Mouse (Mus musculus) intestine, embryonic 15.5 days (tissue): ENCODE data around the gene Grcc10. TPM values are rescaled to one million over a fixed set of nuclear protein-coding genes. Genes with fewer than 3 reads are reported as not detected.

Experiments
- ATAC-seq: fragments of 200-750 bp; cut with Nextera tagmentation; 2 replicates; pipeline ENCODE4 v1.8.0; 2017; ENCODE audit warnings: moderate TSS enrichment, moderate library complexity
- H3K27ac ChIP-seq: fragments of 300-500 bp; sonication (generic); 2 replicates; pipeline ENCODE4 v1.5.1; 2015; ENCODE audit warnings: mild to moderate bottlenecking, inconsistent platforms
- H3K27me3 ChIP-seq: fragments of 300-500 bp; sonication (generic); replicated peaks from 2 replicates; pipeline ENCODE4 v1.6.1; 2015; ENCODE audit warnings: inconsistent platforms
- H3K36me3 ChIP-seq: fragments of 300-500 bp; sonication (generic); 2 replicates; pipeline ENCODE4 v1.6.1; 2015; ENCODE audit warnings: inconsistent platforms
- H3K4me1 ChIP-seq: fragments of 300-500 bp; sonication (generic); replicated peaks from 2 replicates; pipeline ENCODE4 v1.6.1; 2015; ENCODE audit warnings: inconsistent platforms
- H3K4me2 ChIP-seq: fragments of 300-500 bp; sonication (generic); replicated peaks from 2 replicates; pipeline ENCODE4 v1.6.1; 2015; ENCODE audit warnings: mild to moderate bottlenecking, inconsistent platforms
- H3K4me3 ChIP-seq: fragments of 300-500 bp; sonication (generic); replicated peaks from 2 replicates; pipeline ENCODE4 v1.5.1; 2015; ENCODE audit warnings: inconsistent platforms
- H3K9ac ChIP-seq: fragments of 300-500 bp; sonication (generic); 2 replicates; pipeline ENCODE4 v1.6.1; 2015; ENCODE audit warnings: inconsistent platforms
- H3K9me3 ChIP-seq: fragments of 300-500 bp; sonication (generic); 2 replicates; pipeline ENCODE4 v1.6.1; 2016; ENCODE audit warnings: inconsistent platforms
- WGBS: fragments of 180-500 bp; shearing (Covaris S2); methylation state at CpG from one replicate; pipeline ENCODE4 v1.1.7; 2015; 5-methylcytosine and 5-hydroxymethylcytosine counted together
- polyA plus RNA-seq: library from polyadenylated mRNA; unstranded; fragments of >200 nt; fragmentation: Nextera tagmentation; extraction: Ambion mirVana; gene quantifications from 2 replicates; pipeline ENCODE4 v1.2.1, GENCODE M21; 2015

Grcc10 gene
- polyA plus RNA-seq, 1 experiment from 2014 or later: 341 TPM

- peak within 1 kb of the TSS; percentile 75 for H3K4me2 ChIP-seq
- H3K4me3 ChIP-seq: peak within 1 kb of the TSS; percentile 82
- H3K4me1 ChIP-seq: peaks cover 36% of the 10 kb centered on the region
- peak; percentile 62 for ATAC-seq
- peak within 1 kb of the TSS; percentile 90 for H3K9ac ChIP-seq
- no peaks in the 10 kb centered on the region for H3K27me3 ChIP-seq
- H3K27ac ChIP-seq: peak within 1 kb of the TSS; percentile 96
- H3K36me3 ChIP-seq: no peaks in the 10 kb centered on the region
- under 1% methylated on average over 67 of the region's 100 CpGs for WGBS
- H3K9me3 ChIP-seq: no peaks in the 10 kb centered on the region
Measured at GRCm38 (mm10) chr6:124755831-124756595, 14.8 kb upstream of the Grcc10 start, which contains the start of the genes Gm45234 and Atn1. Gene Gm45234 (minus strand): TSS chr6:124756021. Gene Atn1 (minus strand): TSS chr6:124756524.

- ATAC-seq: no peak
Measured at GRCm38 (mm10) chr6:124755306-124755705, 14.1 kb upstream of the Grcc10 start.

GRCm38 (mm10) chr6:124753861-124754260 is 12.7 kb upstream of the Grcc10 start:
- Histone ChIP-seq H3K4me3 (no peak overlapping the region), H3K4me2 (no peak overlapping the region), H3K9me3 (no peaks in the 10 kb centered on the region), H3K27me3 (no peaks in the 10 kb centered on the region), H3K27ac (no peak overlapping the region), H3K4me1 (peaks cover 28% of the 10 kb centered on the region), H3K36me3 (peaks cover 7% of the 10 kb centered on the region), H3K9ac (no peak overlapping the region)
- 77% methylated on average over 2 of the region's 2 CpGs for WGBS
- ATAC-seq: no peak

More at GRCm38 (mm10) chr6:124755306-124755705, 14.1 kb upstream of the Grcc10 start:
- peak overlapping the region; percentile 90 for H3K9ac ChIP-seq
- H3K4me1 ChIP-seq: peaks cover 36% of the 10 kb centered on the region
- peak overlapping the region; percentile 75 for H3K4me2 ChIP-seq
- WGBS: 6% methylated on average over 3 of the region's 3 CpGs
- H3K27me3 ChIP-seq: no peaks in the 10 kb centered on the region
- H3K27ac ChIP-seq: peak overlapping the region; percentile 96
- no peaks in the 10 kb centered on the region for H3K36me3 ChIP-seq
- peak overlapping the region; percentile 82 for H3K4me3 ChIP-seq
- no peaks in the 10 kb centered on the region for H3K9me3 ChIP-seq

GRCm38 (mm10) chr6:124750405-124750804 is 9.2 kb upstream of the Grcc10 start:
- Histone ChIP-seq H3K9ac (no peak overlapping the region), H3K27ac (no peak overlapping the region), H3K4me1 (peaks cover 33% of the 10 kb centered on the region), H3K36me3 (peaks cover 24% of the 10 kb centered on the region), H3K4me3 (no peak overlapping the region), H3K9me3 (no peaks in the 10 kb centered on the region), H3K27me3 (no peaks in the 10 kb centered on the region), H3K4me2 (no peak overlapping the region)
- no peak for ATAC-seq
- 83% methylated on average over 8 of the region's 8 CpGs for WGBS

GRCm38 (mm10) chr6:124746654-124747632 is 5.8 kb upstream of the Grcc10 start:
- WGBS: 81% methylated on average over 7 of the region's 7 CpGs
- Histone ChIP-seq H3K4me2 (peak overlapping the region; percentile 96; the same call in 1 of the 2 replicates), H3K9me3 (no peaks in the 10 kb centered on the region), H3K4me3 (no peak overlapping the region), H3K4me1 (peaks cover 23% of the 10 kb centered on the region), H3K9ac (no peak overlapping the region), H3K27ac (no peak overlapping the region), H3K27me3 (no peaks in the 10 kb centered on the region), H3K36me3 (peaks cover 39% of the 10 kb centered on the region)
- ATAC-seq: no peak

DNA sequence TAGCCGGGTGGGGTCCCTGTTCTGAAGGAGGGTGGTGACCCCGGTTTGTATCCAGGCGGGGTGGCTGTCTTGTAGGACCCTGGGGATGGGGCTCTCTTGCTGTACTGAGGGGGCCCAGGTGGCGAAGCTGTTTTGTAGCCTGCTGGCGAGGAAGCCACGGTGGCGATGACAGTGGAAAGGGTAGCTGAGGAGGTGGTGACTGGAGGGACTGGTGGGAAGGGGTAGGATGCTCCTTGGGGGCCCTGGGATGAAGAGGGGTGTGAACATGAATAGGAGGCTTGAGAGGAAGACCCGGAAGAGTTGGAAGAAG is 5.1 kb upstream of the Grcc10 start:
- Histone ChIP-seq H3K4me3 (peak overlapping the region; percentile 47), H3K36me3 (peaks cover 39% of the 10 kb centered on the region), H3K27ac (peak overlapping the region; percentile 87), H3K9ac (peak overlapping the region; percentile 82), H3K9me3 (no peaks in the 10 kb centered on the region), H3K4me2 (peak overlapping the region; percentile 96), H3K27me3 (no peaks in the 10 kb centered on the region), H3K4me1 (peaks cover 27% of the 10 kb centered on the region)
- WGBS: 24% methylated on average over 8 of the region's 8 CpGs
- no peak for ATAC-seq

DNA sequence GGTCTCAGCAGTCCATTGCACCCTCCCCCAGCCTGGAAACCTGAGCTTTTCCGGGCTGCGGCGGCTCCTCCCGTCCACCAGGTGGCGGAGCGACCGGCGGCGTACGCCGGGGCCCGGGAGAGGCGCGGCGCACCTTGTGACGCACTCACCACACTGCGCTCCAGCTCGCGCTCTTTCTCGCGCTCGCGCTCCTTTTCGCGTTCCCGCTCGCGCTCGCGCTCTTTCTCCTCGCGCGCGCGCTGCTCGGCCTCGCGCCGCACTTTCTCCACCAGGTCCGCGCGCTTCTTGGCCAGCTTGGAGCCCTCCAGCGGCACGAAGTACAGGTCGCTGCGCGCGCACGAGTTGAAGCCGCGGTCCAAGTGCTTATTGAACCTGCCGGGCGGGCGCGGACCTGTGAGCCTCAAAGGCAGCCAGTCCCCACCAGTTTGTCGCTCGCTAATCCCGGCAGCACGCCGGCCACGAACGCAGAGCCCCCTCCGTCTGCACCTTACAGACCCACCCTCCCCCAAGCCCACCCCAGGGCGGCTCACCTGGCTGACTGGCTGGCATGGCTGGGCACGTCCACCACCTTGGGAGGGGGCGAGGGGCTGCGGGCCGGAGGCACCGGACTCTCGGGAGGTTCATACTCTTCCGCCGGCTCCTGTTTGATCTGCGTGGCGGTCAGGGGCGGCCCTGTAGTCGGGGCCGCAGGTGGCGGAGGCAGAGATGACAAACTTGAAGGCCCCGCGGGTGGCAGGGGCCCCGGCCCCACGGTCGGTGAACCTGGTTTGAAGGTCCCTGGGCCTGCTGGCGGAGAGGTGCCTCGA is 4.5 kb upstream of the Grcc10 start:
- peak; percentile 84 for ATAC-seq
- Histone ChIP-seq H3K27me3 (no peaks in the 10 kb centered on the region), H3K4me1 (peaks cover 27% of the 10 kb centered on the region), H3K4me2 (peak overlapping the region; percentile 96), H3K36me3 (peaks cover 39% of the 10 kb centered on the region), H3K4me3 (peak overlapping the region; percentile 47), H3K27ac (peak overlapping the region; percentile 87), H3K9ac (peak overlapping the region; percentile 82), H3K9me3 (no peaks in the 10 kb centered on the region)
- WGBS: 1% methylated on average over 85 of the region's 85 CpGs

DNA sequence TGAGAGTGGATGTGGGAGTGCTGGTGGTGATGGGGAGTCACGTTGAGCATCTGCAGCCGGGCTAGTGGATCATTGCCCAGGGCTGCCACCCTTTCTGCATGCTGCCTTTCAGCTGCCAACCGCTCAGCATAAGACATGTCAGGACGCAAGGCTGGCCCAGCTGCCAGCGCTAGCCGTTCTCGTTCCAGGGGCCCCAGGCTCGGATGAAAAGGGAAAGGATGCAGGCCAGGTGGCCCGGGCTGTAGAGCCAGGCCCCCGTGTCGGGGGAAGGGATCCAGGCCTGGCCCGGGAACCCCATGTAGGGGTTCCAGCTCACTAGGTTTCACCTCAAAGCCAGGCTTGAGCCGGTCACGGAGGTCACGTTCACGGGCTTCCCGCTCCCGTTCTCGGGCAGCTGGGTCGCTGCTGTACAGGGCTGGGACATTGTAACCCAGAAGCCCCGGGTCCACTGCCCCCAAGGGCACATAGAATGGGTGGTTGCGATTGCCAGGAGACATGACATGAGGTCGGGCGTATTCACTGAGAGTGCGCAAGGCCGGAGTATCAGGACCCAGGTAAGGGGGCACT is 3.7 kb upstream of the Grcc10 start:
- H3K27me3 ChIP-seq: no peaks in the 10 kb centered on the region
- H3K36me3 ChIP-seq: peaks cover 39% of the 10 kb centered on the region
- peak overlapping the region; percentile 87; the same call in 1 of the 2 replicates for H3K27ac ChIP-seq
- H3K4me1 ChIP-seq: peaks cover 30% of the 10 kb centered on the region
- H3K4me2 ChIP-seq: peak overlapping the region; percentile 96
- no peaks in the 10 kb centered on the region for H3K9me3 ChIP-seq
- H3K4me3 ChIP-seq: peak overlapping the region; percentile 47
- WGBS: 73% methylated on average over 26 of the region's 26 CpGs
- ATAC-seq: no peak
- H3K9ac ChIP-seq: peak overlapping the region; percentile 82

DNA sequence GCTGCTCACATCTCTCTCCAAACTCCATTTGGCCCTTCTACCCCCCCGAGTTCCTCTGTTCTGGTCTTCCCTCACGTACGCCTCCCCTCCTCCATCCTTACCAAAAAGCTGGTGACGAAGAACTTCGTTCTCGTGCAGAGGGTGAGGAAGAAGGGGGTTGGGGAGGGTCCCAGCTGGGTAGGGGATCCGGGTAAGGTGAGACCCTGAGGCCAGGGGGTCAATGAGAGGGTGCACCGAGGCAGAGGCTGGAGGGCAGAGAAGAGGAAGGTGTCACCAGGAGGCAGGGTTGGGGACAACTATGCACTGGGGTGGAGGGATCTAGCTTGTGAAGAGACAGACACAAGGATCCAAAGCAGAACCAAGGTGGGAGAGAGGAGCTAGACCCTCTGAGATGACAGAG is 2.5 kb upstream of the Grcc10 start:
- H3K27me3 ChIP-seq: no peaks in the 10 kb centered on the region
- 89% methylated on average over 8 of the region's 8 CpGs for WGBS
- H3K4me1 ChIP-seq: peaks cover 35% of the 10 kb centered on the region
- H3K4me3 ChIP-seq: no peak overlapping the region
- H3K27ac ChIP-seq: no peak overlapping the region
- no peaks in the 10 kb centered on the region for H3K9me3 ChIP-seq
- H3K9ac ChIP-seq: no peak overlapping the region
- no peak for ATAC-seq
- H3K36me3 ChIP-seq: peaks cover 32% of the 10 kb centered on the region
- H3K4me2 ChIP-seq: no peak overlapping the region

GRCm38 (mm10) chr6:124742839-124743514 is 1.8 kb upstream of the Grcc10 start:
- WGBS: 90% methylated on average over 15 of the region's 15 CpGs
- no peak overlapping the region for H3K9ac ChIP-seq
- H3K4me1 ChIP-seq: peaks cover 37% of the 10 kb centered on the region

GRCm38 (mm10) chr6:124741842-124742241 is 668 bp upstream of the Grcc10 start:
- Histone ChIP-seq H3K27me3 (no peaks in the 10 kb centered on the region), H3K9me3 (no peaks in the 10 kb centered on the region), H3K36me3 (peaks cover 15% of the 10 kb centered on the region), H3K4me1 (peaks cover 32% of the 10 kb centered on the region), H3K4me2 (peak overlapping the region; percentile 89), H3K27ac (peak overlapping the region; percentile 99), H3K9ac (peak overlapping the region; percentile 36), H3K4me3 (peak overlapping the region; percentile 59)
- WGBS: 66% methylated on average over 3 of the region's 3 CpGs
- ATAC-seq: no peak

More at GRCm38 (mm10) chr6:124742839-124743514, 1.8 kb upstream of the Grcc10 start:
- H3K4me3 ChIP-seq: no peak overlapping the region
- H3K27ac ChIP-seq: no peak overlapping the region
- no peaks in the 10 kb centered on the region for H3K9me3 ChIP-seq
- H3K4me2 ChIP-seq: no peak overlapping the region
- H3K36me3 ChIP-seq: peaks cover 26% of the 10 kb centered on the region
- H3K27me3 ChIP-seq: no peaks in the 10 kb centered on the region
- no peak for ATAC-seq
